ENCODE assay signal across 9 mouse cellular contexts in the genomic region with DNA sequence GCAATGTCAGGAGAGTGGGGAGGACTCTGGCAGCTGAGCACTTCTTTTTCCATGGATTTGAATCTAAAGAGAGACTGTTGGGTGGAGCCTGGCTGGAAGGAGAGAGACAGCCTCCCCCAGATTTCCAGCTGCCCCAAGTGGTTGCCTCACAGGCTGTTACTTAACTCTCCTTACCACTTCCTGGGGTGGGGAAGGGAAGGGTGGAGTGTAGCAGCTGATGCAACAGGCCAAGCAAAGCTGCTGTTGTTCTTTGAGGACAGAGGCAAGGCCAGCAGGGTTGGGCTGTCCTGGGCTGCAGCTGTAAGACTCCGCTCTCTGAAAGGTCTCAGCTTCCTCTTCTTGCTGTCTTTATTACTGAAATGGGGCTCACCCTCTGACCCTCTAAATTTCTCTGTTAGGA. TPM values are rescaled to one million over a fixed set of nuclear protein-coding genes. Genes with fewer than 3 reads are reported as not detected.
DNase-seq lines count a peak whose midpoint lies in the region; ATAC-seq and TF ChIP-seq lines count a peak whose summit lies in the region.
"Had no signal": no experiment of that assay in that cellular context is flagged by ENCODE, and none has a peak within 500 bp of the region (broad histone marks: within the 10 kb centered on the region; RNA-seq: fewer than 3 reads in every experiment).

No protein-coding gene starts in this region.

- no peaks in the 10 kb centered on the region; the same call in 1 of the 2 replicates for H3K27me3 ChIP-seq in midbrain, embryonic 16.5 days (ENCODE audit: control insufficient read depth, insufficient read depth, low read depth, low read length)
- no peaks in the 10 kb centered on the region for H3K27me3 ChIP-seq in neural tube, embryonic 15.5 days (replicated peaks)

- no peaks in the 10 kb centered on the region for H3K9me3 ChIP-seq in midbrain, embryonic 16.5 days (replicated peaks; ENCODE audit: control insufficient read depth, low read length, poor library complexity, severe bottlenecking)
- H3K9me3 ChIP-seq in neural tube, embryonic 15.5 days (replicated peaks), result no peaks in the 10 kb centered on the region

- peaks cover 6% of the 10 kb centered on the region; the same call in 1 of the 2 replicates for H3K4me1 ChIP-seq in lung, adult 2 months (ENCODE audit: control insufficient read depth, insufficient read depth, low read length)
- peaks cover 3% of the 10 kb centered on the region; the same call in 1 of the 2 replicates for H3K4me1 ChIP-seq in midbrain, embryonic 16.5 days (ENCODE audit: control insufficient read depth, insufficient read depth, low read length)
- H3K4me1 ChIP-seq in neural tube, embryonic 15.5 days, result peaks cover 2% of the 10 kb centered on the region; the same call in 1 of the 2 replicates

- WGBS in lung, adult 2 months, result 24% methylated on average over 1 of the region's 1 CpGs
- WGBS in midbrain, embryonic 16.5 days, result 70% methylated on average over 1 of the region's 1 CpGs
- 61% methylated on average over 1 of the region's 1 CpGs for WGBS in neural tube, embryonic 15.5 days

- no peak overlapping the region for H3K9ac ChIP-seq in midbrain, embryonic 16.5 days (ENCODE audit: low read depth, low read length)
- no peak overlapping the region for H3K9ac ChIP-seq in neural tube, embryonic 15.5 days (replicated peaks)

- no peak overlapping the region for H3K4me2 ChIP-seq in midbrain, embryonic 16.5 days (ENCODE audit: low read length)
- H3K4me2 ChIP-seq in neural tube, embryonic 15.5 days, result no peak overlapping the region

- peak; percentile 96 for ATAC-seq in frontal cortex, adult (ENCODE audit: low TSS enrichment)
- ATAC-seq in midbrain, embryonic 16.5 days, result no peak
- no peak for ATAC-seq in neural tube, embryonic 15.5 days (ENCODE audit: low FRiP score)

- H3K27ac ChIP-seq in midbrain, embryonic 16.5 days (ENCODE audit: low read length), result no peak overlapping the region
- no peak overlapping the region for H3K27ac ChIP-seq in neural tube, embryonic 15.5 days (replicated peaks)

- peak; percentile 98 for DNase-seq in 3T3-L1 (ENCODE audit: low read depth, low spot score)
- peak; percentile 74 for DNase-seq in MEL-GATA-1-ER (ENCODE audit: extremely low read depth, low read depth)
- DNase-seq in induced T-regulatory cell, adult 2 months (ENCODE audit: low read depth), result peak; percentile 75
- DNase-seq in lung, adult 2 months, result peak; percentile 72
- peak; percentile 23 for DNase-seq in spleen, adult 12 weeks (ENCODE audit: low spot score)

- no peaks in the 10 kb centered on the region for H3K36me3 ChIP-seq in midbrain, embryonic 16.5 days (ENCODE audit: control insufficient read depth, insufficient read depth, low read length)
- no peaks in the 10 kb centered on the region for H3K36me3 ChIP-seq in neural tube, embryonic 15.5 days

- H3K4me3 ChIP-seq in lung, adult 2 months (replicated peaks; ENCODE audit: extremely low read depth, low read depth, low read length), result no peak overlapping the region
- H3K4me3 ChIP-seq in midbrain, embryonic 16.5 days (ENCODE audit: low read depth, low read length), result no peak overlapping the region
- no peak overlapping the region for H3K4me3 ChIP-seq in neural tube, embryonic 15.5 days (replicated peaks)
- H3K4me3 ChIP-seq: erythroblast, embryonic 14.5 days had no signal

- TF ChIP-seq CTCF in lung, adult 2 months (IDR thresholded peaks at IDR 0.05; ENCODE audit: insufficient read depth, low read length), result no peak

- TF ChIP-seq POLR2A in lung, adult 2 months (IDR thresholded peaks at IDR 0.05; ENCODE audit: borderline replicate concordance, extremely low read depth, low read depth, low read length), result peak; percentile 95; the same call in 1 of the 2 replicates

RNA-seq across cellular contexts. Expression of gene Mrpl33, which starts 5.6 kb away (rescaled TPM):
- polyA plus RNA-seq in lung, adult 2 months (2012; rRNA removed), result 15.9 and 19.5 TPM in 2 replicates
- polyA plus RNA-seq in midbrain, embryonic 16.5 days (2015; fragmentation: Nextera tagmentation; extraction: Ambion mirVana), result 184 and 211 TPM in 2 replicates
- 227 and 235 TPM in 2 replicates for polyA plus RNA-seq in neural tube, embryonic 15.5 days (2015; fragmentation: Nextera tagmentation; extraction: Ambion mirVana)

Comparison
In these comparisons a context has a peak if more than half of its experiments do, and no peak if none do; other contexts are left out.
1. DNase-seq: peak in every context shown above with its lines; median percentile 98 in 3T3-L1; 75 in induced T-regulatory cell, adult 2 months; 74 in MEL-GATA-1-ER; 72 in lung, adult 2 months; 23 in spleen, adult 12 weeks.